Mouse (Mus musculus): ENCODE data around the gene Hsp90aa1.
"Not testable (repeated sequence)": the region's sequence is repeated elsewhere in the genome, so short reads cannot be mapped to it uniquely, and the experiment has no call there.

Hsp90aa1 gene

DNA sequence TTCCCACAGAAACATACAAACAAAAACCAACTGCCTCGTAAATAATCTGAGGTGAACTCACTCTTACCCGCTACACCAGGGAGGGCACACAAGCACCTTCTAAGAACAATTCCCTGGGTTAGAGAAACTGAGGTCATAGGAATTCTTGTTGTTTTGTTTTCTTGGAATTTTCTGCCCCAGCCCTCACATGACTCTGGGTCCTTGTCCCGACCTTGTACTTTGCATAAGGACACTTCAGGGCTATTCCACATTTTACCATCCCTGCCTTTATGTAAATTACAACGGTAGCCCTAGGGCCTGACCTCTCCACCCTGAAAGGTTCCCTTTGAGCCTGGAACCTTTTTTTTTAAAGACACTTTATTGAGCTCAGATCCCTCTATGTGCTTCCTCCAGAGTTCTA, at the start of gene Hsp90aa1:
Gene Hsp90aa1 (minus strand): TSS at position 173 of the 400 bp plus-strand sequence.
- in situ Hi-C loops (cut with MboI; ENCODE audit: low pct_unique_long_range_greater_than_20kb in 1 of 2, low sequenced_read_pairs in 2 of 2, unreplicated experiment in 1 of 2) = no loop called here

- in situ Hi-C loops (cut with MboI; ENCODE audit: low pct_unique_long_range_greater_than_20kb in 1 of 2, low sequenced_read_pairs in 2 of 2, unreplicated experiment in 1 of 2) = no loop called here
These were observed 48.4 kb upstream of the Hsp90aa1 start for GRCm38 (mm10) chr12:110750770-110751439.

- in situ Hi-C loops (cut with MboI; ENCODE audit: low pct_unique_long_range_greater_than_20kb in 1 of 2, low sequenced_read_pairs in 2 of 2, unreplicated experiment in 1 of 2) = loop anchor here in 1 of 2 experiments (10.0 kb wide), 1 partner anchor 106 kb away; the partner anchor contains the start of gene Mok
These were observed 35.8 kb upstream of the Hsp90aa1 start for GRCm38 (mm10) chr12:110738158-110738921.

GRCm38 (mm10) chr12:110737170-110738157, 34.9 kb upstream of the Hsp90aa1 start, which contains the start of gene Wdr20:
TSS of gene Wdr20 (plus strand) at chr12:110737944.
- in situ Hi-C loops (cut with MboI; ENCODE audit: low pct_unique_long_range_greater_than_20kb in 1 of 2, low sequenced_read_pairs in 2 of 2, unreplicated experiment in 1 of 2) = loop anchor here in 1 of 2 experiments (10.0 kb wide), 1 partner anchor 107 kb away; the partner anchor contains the start of gene Mok

- in situ Hi-C loops (cut with MboI; ENCODE audit: low pct_unique_long_range_greater_than_20kb in 1 of 2, low sequenced_read_pairs in 2 of 2, unreplicated experiment in 1 of 2) = loop anchor here in 1 of 2 experiments (10.0 kb wide), 1 partner anchor 108 kb away; the partner anchor contains the start of gene Mok
These were observed 34.1 kb upstream of the Hsp90aa1 start for GRCm38 (mm10) chr12:110736641-110737040.

DNA sequence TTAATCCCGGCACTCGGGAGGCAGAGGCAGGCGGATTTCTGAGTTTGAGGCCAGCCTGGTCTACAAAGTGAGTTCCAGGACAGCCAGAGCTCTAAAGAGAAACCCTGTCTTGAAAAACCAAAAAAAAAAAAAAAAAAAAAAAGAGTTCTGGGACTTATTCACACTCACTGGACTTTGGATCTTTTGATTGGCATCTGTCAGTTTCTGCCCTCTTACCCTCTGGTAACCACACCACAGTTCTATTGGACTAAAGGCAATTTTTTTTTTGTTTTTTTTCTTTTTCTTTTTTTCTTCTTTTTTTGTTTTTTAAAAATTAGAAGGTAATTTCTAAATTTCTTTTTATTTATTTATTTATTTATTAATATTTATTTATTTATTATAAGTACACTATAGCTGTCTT, 30.7 kb upstream of the Hsp90aa1 start:
- in situ Hi-C loops (cut with MboI; ENCODE audit: low pct_unique_long_range_greater_than_20kb in 1 of 2, low sequenced_read_pairs in 2 of 2, unreplicated experiment in 1 of 2) = loop anchor here in 1 of 2 experiments (10.0 kb wide), 1 partner anchor 112 kb away; the partner anchor contains the start of gene Mok

DNA sequence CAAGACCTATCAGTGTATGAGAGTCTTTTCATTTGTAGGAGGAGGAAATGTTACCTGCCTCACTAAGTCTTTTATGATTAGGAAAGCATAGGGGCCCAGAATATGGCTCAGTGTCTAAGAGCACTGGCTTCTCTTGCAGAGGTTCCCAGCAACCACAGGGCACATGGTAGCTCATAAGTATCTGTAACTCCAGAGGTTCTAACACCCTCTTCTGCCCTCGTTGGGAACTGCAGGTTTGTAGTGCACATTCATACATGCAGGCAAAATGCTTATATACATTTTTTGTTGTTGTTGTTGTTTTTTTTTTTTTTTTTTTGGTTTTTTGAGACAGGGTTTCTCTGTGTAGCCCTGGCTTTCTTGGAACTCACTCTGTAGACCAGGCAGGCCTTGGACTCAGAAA, 23.9 kb upstream of the Hsp90aa1 start:
- in situ Hi-C loops (cut with MboI; ENCODE audit: low pct_unique_long_range_greater_than_20kb in 1 of 2, low sequenced_read_pairs in 2 of 2, unreplicated experiment in 1 of 2) = loop anchor here in 1 of 2 experiments (10.0 kb wide), 1 partner anchor 118 kb away; the partner anchor contains the start of gene Mok

DNA sequence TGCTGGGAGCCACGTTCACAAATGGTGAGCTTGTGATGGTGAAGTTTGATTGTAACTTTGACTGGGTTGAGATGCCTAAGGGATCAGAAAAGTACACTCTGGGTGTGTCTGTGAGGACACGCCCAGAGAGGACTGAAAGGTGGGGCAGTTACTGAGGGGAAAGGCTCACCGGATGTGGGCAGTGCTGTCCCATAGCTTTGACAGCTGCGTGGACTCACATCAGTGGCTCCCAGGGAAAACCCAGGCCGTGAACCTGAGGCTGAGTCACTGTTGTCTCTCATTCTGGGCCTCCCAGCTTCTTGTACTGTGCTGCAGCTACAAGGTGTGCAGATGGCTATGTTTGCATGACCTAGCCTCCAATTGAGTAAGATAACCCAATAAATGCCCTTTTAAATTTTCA, 23.0 kb upstream of the Hsp90aa1 start:
- in situ Hi-C loops (cut with MboI; ENCODE audit: low pct_unique_long_range_greater_than_20kb in 1 of 2, low sequenced_read_pairs in 2 of 2, unreplicated experiment in 1 of 2) = loop anchor here in 1 of 2 experiments (10.0 kb wide), 1 partner anchor 119 kb away; the partner anchor contains the start of gene Mok

GRCm38 (mm10) chr12:110725051-110725450, 22.5 kb upstream of the Hsp90aa1 start:
- in situ Hi-C loops (cut with MboI; ENCODE audit: low pct_unique_long_range_greater_than_20kb in 1 of 2, low sequenced_read_pairs in 2 of 2, unreplicated experiment in 1 of 2) = loop anchor here in 1 of 2 experiments (10.0 kb wide), 1 partner anchor 120 kb away; the partner anchor contains the start of gene Mok

DNA sequence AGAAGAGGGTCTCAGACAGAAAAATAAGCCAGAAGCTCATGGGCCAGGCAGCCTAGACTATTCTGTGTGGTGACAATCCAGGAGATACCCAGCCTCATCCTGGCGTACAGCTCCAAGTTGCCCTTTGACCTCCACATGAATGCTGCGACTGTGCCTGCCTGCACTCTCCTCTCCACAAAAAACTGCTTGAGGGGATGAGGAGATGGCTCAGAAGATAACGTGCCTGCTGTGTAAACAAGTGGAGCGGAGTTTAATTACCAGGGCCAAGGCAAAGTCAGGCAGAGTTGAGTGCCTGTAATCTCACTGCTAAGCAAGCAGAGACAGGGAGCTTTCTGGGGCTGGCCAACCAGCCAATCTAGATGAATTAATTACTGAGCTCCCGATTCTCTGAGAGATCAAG, 13.5 kb upstream of the Hsp90aa1 start:
- in situ Hi-C loops (cut with MboI; ENCODE audit: low pct_unique_long_range_greater_than_20kb in 1 of 2, low sequenced_read_pairs in 2 of 2, unreplicated experiment in 1 of 2) = loop anchor here in 1 of 2 experiments (10.0 kb wide), 1 partner anchor 119 kb away; no protein-coding TSS in a partner anchor

- in situ Hi-C loops (cut with MboI; ENCODE audit: low pct_unique_long_range_greater_than_20kb in 1 of 2, low sequenced_read_pairs in 2 of 2, unreplicated experiment in 1 of 2) = loop anchor here in 1 of 2 experiments (10.0 kb wide), 1 partner anchor 121 kb away; no protein-coding TSS in a partner anchor
These were observed 11.7 kb upstream of the Hsp90aa1 start for GRCm38 (mm10) chr12:110714215-110714614.

DNA sequence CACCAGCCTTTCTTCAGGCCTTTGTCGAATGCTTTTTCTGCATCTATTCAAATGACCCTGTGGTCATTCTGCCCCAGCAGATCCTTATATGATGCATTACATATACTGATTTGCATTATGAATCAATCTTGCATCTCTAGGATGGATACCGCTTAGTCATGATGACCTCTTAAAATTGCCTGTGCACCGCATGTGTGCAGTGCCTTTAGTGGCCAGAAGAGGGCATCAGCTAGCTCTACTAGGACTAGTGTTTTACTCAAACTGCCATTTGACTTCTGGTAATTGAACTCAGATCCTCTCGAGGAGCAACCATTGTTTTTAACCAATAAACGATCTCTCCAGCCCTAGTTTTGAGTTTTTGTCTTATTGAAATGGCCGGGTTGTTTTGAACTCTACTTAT, 11.3 kb upstream of the Hsp90aa1 start:
- in situ Hi-C loops (cut with MboI; ENCODE audit: low pct_unique_long_range_greater_than_20kb in 1 of 2, low sequenced_read_pairs in 2 of 2, unreplicated experiment in 1 of 2) = loop anchor here in 1 of 2 experiments (10.0 kb wide), 1 partner anchor 121 kb away; no protein-coding TSS in a partner anchor

DNA sequence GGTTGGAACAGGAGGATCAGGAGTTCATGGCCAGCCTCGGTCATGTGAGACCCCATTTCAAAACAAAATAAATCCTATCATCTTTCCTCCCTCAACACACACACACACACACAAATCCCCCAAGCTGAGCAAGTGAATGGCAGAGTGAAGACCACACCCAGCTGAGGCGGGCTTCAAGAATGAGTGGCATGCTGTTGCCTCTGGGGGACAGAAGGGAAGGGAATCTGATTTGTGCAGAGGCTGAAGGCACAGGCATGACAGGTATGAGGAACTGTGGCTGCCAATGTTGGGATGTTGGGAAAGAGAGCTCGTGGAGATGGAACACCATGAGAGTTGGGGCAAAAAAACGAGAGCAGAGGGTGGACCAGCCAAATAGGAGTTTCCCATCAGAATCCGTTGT, 8.7 kb upstream of the Hsp90aa1 start:
- in situ Hi-C loops (cut with MboI; ENCODE audit: low pct_unique_long_range_greater_than_20kb in 1 of 2, low sequenced_read_pairs in 2 of 2, unreplicated experiment in 1 of 2) = loop anchor here in 1 of 2 experiments (10.0 kb wide), 1 partner anchor 124 kb away; no protein-coding TSS in a partner anchor

DNA sequence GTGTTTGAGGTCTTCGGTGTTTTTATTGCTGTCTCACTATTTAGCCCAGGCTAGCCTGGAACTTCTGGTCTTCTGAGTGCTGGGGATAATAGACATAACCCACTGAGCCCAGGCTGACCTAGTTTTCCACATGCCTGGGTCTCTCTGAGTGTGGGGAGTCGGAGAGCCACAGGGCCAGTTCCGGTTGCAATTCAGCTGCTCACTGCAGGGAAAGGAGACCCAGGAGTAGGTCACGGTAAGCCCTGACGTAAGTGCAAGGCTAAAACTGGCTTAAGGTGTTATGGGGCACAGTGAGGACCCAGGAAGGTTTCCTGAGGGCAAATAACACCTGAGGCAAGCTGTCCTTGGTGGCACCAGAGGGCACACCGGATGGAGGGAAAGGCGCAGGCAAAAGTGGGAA, 4.9 kb upstream of the Hsp90aa1 start:
- in situ Hi-C loops (cut with MboI; ENCODE audit: low pct_unique_long_range_greater_than_20kb in 1 of 2, low sequenced_read_pairs in 2 of 2, unreplicated experiment in 1 of 2) = no loop called here

GRCm38 (mm10) chr12:110706337-110707231, 4.1 kb upstream of the Hsp90aa1 start:
- in situ Hi-C loops (cut with MboI; ENCODE audit: low pct_unique_long_range_greater_than_20kb in 1 of 2, low sequenced_read_pairs in 2 of 2, unreplicated experiment in 1 of 2) = no loop called here

GRCm38 (mm10) chr12:110705419-110705818, 2.9 kb upstream of the Hsp90aa1 start:
- in situ Hi-C loops (cut with MboI; ENCODE audit: low pct_unique_long_range_greater_than_20kb in 1 of 2, low sequenced_read_pairs in 2 of 2, unreplicated experiment in 1 of 2) = not testable (repeated sequence)

- in situ Hi-C loops (cut with MboI; ENCODE audit: low pct_unique_long_range_greater_than_20kb in 1 of 2, low sequenced_read_pairs in 2 of 2, unreplicated experiment in 1 of 2) = no loop called here
These were observed 1.2 kb upstream of the Hsp90aa1 start for GRCm38 (mm10) chr12:110703682-110704081.
